Mouse (Mus musculus) hindbrain, embryonic 10.5 days (tissue): ENCODE results near the gene Trp53i13. TPM values are rescaled to one million over a fixed set of nuclear protein-coding genes. Genes with fewer than 3 reads are reported as not detected.

Experiments
- DNase-seq: peaks from one replicate; pipeline ENCODE4 v3.0.0-alpha.2; 2017; ENCODE audit warnings: low spot score
- H3K27ac ChIP-seq: fragments of 300-500 bp; sonication (generic); 2 replicates; pipeline ENCODE4 v1.5.1; 2016; ENCODE audit warnings: mild to moderate bottlenecking, moderate library complexity
- H3K27me3 ChIP-seq: fragments of 300-500 bp; sonication (generic); 2 replicates; pipeline ENCODE4 v1.6.1; 2016; ENCODE audit warnings: mild to moderate bottlenecking; ENCODE audit not compliant: poor library complexity, insufficient read depth, severe bottlenecking
- H3K36me3 ChIP-seq: fragments of 300-500 bp; sonication (generic); 2 replicates; pipeline ENCODE4 v1.6.1; 2016; ENCODE audit warnings: mild to moderate bottlenecking, moderate library complexity
- H3K4me1 ChIP-seq: fragments of 300-500 bp; sonication (generic); replicated peaks from 2 replicates; pipeline ENCODE4 v1.6.1; 2016; ENCODE audit warnings: mild to moderate bottlenecking
- H3K4me3 ChIP-seq: fragments of 300-500 bp; sonication (generic); 2 replicates; pipeline ENCODE4 v1.5.1; 2016; ENCODE audit warnings: mild to moderate bottlenecking, moderate library complexity
- H3K9me3 ChIP-seq: fragments of 300-500 bp; sonication (generic); 2 replicates; pipeline ENCODE4 v1.6.1; 2016; ENCODE audit warnings: mild to moderate bottlenecking, moderate library complexity
- WGBS: fragments of 180-500 bp; shearing (Covaris S2); methylation state at CpG from one replicate; pipeline ENCODE4 v1.1.7; 2016; 5-methylcytosine and 5-hydroxymethylcytosine counted together
- polyA plus RNA-seq: library from polyadenylated mRNA; unstranded; fragments of >200 nt; fragmentation: Nextera tagmentation; extraction: Ambion mirVana; gene quantifications from 2 replicates; pipeline ENCODE4 v1.2.1, GENCODE M21; 2016

The Trp53i13 gene
- polyA plus RNA-seq, 1 experiment from 2014 or later = 32.4 TPM

GRCm38 (mm10) chr11:77516553-77517425 lies 1.0 kb upstream of the Trp53i13 start:
- peaks cover 84% of the 10 kb centered on the region for H3K4me1 ChIP-seq
- H3K27me3 ChIP-seq = peaks cover 34% of the 10 kb centered on the region

GRCm38 (mm10) chr11:77514832-77515636 lies 746 bp downstream of the Trp53i13 start, which contains the start of gene Abhd15:
Gene Abhd15, plus strand, starts transcription at chr11:77515121.
- peak within 1 kb of the TSS; percentile 86 for H3K27ac ChIP-seq

More at GRCm38 (mm10) chr11:77516553-77517425, 1.0 kb upstream of the Trp53i13 start:
- DNase-seq = no peak
- WGBS = 54% methylated on average over 5 of the region's 5 CpGs
- peak overlapping the region; percentile 64; the same call in 1 of the 2 replicates for H3K4me3 ChIP-seq
- no peaks in the 10 kb centered on the region; the same call in 1 of the 2 replicates for H3K36me3 ChIP-seq
- no peaks in the 10 kb centered on the region for H3K9me3 ChIP-seq
- no peak overlapping the region for H3K27ac ChIP-seq

GRCm38 (mm10) chr11:77514281-77514831 lies 1.4 kb downstream of the Trp53i13 start:
- peaks cover 34% of the 10 kb centered on the region for H3K27me3 ChIP-seq
- H3K4me1 ChIP-seq = peaks cover 73% of the 10 kb centered on the region
- WGBS = 4% methylated on average over 19 of the region's 19 CpGs
- H3K9me3 ChIP-seq = no peaks in the 10 kb centered on the region
- peak overlapping the region; percentile 64 for H3K4me3 ChIP-seq
- H3K36me3 ChIP-seq = peaks cover 15% of the 10 kb centered on the region
- peak overlapping the region; percentile 86 for H3K27ac ChIP-seq
- DNase-seq = no peak

More at GRCm38 (mm10) chr11:77514832-77515636, 746 bp downstream of the Trp53i13 start, which contains the start of gene Abhd15:
- Histone ChIP-seq H3K4me1 (peaks cover 76% of the 10 kb centered on the region), H3K27me3 (peaks cover 34% of the 10 kb centered on the region), H3K36me3 (peaks cover 8% of the 10 kb centered on the region; the same call in 1 of the 2 replicates), H3K9me3 (no peaks in the 10 kb centered on the region), H3K4me3 (peak within 1 kb of the TSS; percentile 64)
- peak; percentile 87 for DNase-seq
- WGBS = under 1% methylated on average over 72 of the region's 72 CpGs

GRCm38 (mm10) chr11:77513811-77514170 lies 2.0 kb downstream of the Trp53i13 start:
- H3K4me1 ChIP-seq = peaks cover 74% of the 10 kb centered on the region
- WGBS = 1% methylated on average over 10 of the region's 10 CpGs

GRCm38 (mm10) chr11:77512891-77513810 lies 2.6 kb downstream of the Trp53i13 start:
- H3K9me3 ChIP-seq = no peaks in the 10 kb centered on the region
- peak overlapping the region; percentile 90 for H3K27ac ChIP-seq
- peaks cover 74% of the 10 kb centered on the region for H3K4me1 ChIP-seq
- peak overlapping the region; percentile 64 for H3K4me3 ChIP-seq
- under 1% methylated on average over 71 of the region's 84 CpGs for WGBS
- DNase-seq = peak; percentile 94
- peaks cover 30% of the 10 kb centered on the region for H3K27me3 ChIP-seq
- peaks cover 24% of the 10 kb centered on the region for H3K36me3 ChIP-seq

More at GRCm38 (mm10) chr11:77513811-77514170, 2.0 kb downstream of the Trp53i13 start:
- H3K36me3 ChIP-seq = peaks cover 20% of the 10 kb centered on the region
- H3K4me3 ChIP-seq = peak overlapping the region; percentile 64
- H3K9me3 ChIP-seq = no peaks in the 10 kb centered on the region
- peak overlapping the region; percentile 90 for H3K27ac ChIP-seq
- peaks cover 34% of the 10 kb centered on the region for H3K27me3 ChIP-seq
- no peak for DNase-seq

- no peak overlapping the region for H3K4me3 ChIP-seq
- no peaks in the 10 kb centered on the region for H3K9me3 ChIP-seq
- H3K4me1 ChIP-seq = peaks cover 67% of the 10 kb centered on the region
- 86% methylated on average over 5 of the region's 5 CpGs for WGBS
- peaks cover 21% of the 10 kb centered on the region for H3K27me3 ChIP-seq
- H3K27ac ChIP-seq = no peak overlapping the region
- peaks cover 39% of the 10 kb centered on the region for H3K36me3 ChIP-seq
- no peak for DNase-seq
Observed at GRCm38 (mm10) chr11:77511336-77511735, 4.4 kb downstream of the Trp53i13 start.

- DNase-seq = peak; percentile 83
- Histone ChIP-seq H3K27ac (peak overlapping the region; percentile 54; the same call in 1 of the 2 replicates), H3K4me1 (peaks cover 44% of the 10 kb centered on the region), H3K27me3 (no peaks in the 10 kb centered on the region; the same call in 1 of the 2 replicates), H3K9me3 (no peaks in the 10 kb centered on the region), H3K36me3 (peaks cover 69% of the 10 kb centered on the region), H3K4me3 (peak overlapping the region; percentile 47)
- whole genome bisulfite sequencing = 21% methylated on average over 49 of the region's 49 CpGs
Observed at GRCm38 (mm10) chr11:77508068-77509021, 7.4 kb downstream of the Trp53i13 start.

GRCm38 (mm10) chr11:77507426-77507825 lies 8.4 kb downstream of the Trp53i13 start:
- 75% methylated on average over 4 of the region's 4 CpGs for whole genome bisulfite sequencing
- Histone ChIP-seq H3K4me1 (peaks cover 39% of the 10 kb centered on the region), H3K36me3 (peaks cover 78% of the 10 kb centered on the region), H3K4me3 (peak overlapping the region; percentile 2; the same call in 1 of the 2 replicates), H3K27me3 (no peaks in the 10 kb centered on the region), H3K9me3 (no peaks in the 10 kb centered on the region), H3K27ac (no peak overlapping the region)
- no peak for DNase-seq

GRCm38 (mm10) chr11:77506941-77507340 lies 8.8 kb downstream of the Trp53i13 start:
- DNase-seq = no peak

GRCm38 (mm10) chr11:77506273-77506672 lies 9.5 kb downstream of the Trp53i13 start:
- peaks cover 90% of the 10 kb centered on the region for H3K36me3 ChIP-seq
- 90% methylated on average over 14 of the region's 14 CpGs for WGBS
- H3K9me3 ChIP-seq = no peaks in the 10 kb centered on the region
- no peak for DNase-seq
- H3K27me3 ChIP-seq = no peaks in the 10 kb centered on the region
- H3K27ac ChIP-seq = no peak overlapping the region
- no peak overlapping the region for H3K4me3 ChIP-seq
- H3K4me1 ChIP-seq = peaks cover 38% of the 10 kb centered on the region

More at GRCm38 (mm10) chr11:77506941-77507340, 8.8 kb downstream of the Trp53i13 start:
- Histone ChIP-seq H3K36me3 (peaks cover 83% of the 10 kb centered on the region), H3K4me3 (no peak overlapping the region), H3K4me1 (peaks cover 35% of the 10 kb centered on the region), H3K27ac (no peak overlapping the region), H3K27me3 (no peaks in the 10 kb centered on the region), H3K9me3 (no peaks in the 10 kb centered on the region)
- WGBS = 85% methylated on average over 6 of the region's 6 CpGs
